Mouse (Mus musculus) lung, adult 2 months (tissue): Measurements from ENCODE around the gene Mb21d2. TPM values are rescaled to one million over a fixed set of nuclear protein-coding genes. Genes with fewer than 3 reads are reported as not detected.
A peak's percentile ranks its signal among the peaks of the same experiment; 100 is the strongest.

Experiments used
- DNase-seq: peaks from one replicate; pipeline ENCODE4 v3.0.0; 2022
- H3K4me1 ChIP-seq: fragments of 200-500 bp; 2 replicates; pipeline ENCODE4 v1.6.1; 2011; ENCODE audit warnings: low read length; ENCODE audit not compliant: control insufficient read depth, insufficient read depth
- H3K4me3 ChIP-seq: fragments of 200-500 bp; replicated peaks from 2 replicates; pipeline ENCODE3; 2011; ENCODE audit warnings: low read depth, mild to moderate bottlenecking, control low read depth, low read length; ENCODE audit errors: extremely low read depth
- CTCF ChIP-seq: fragments of 200-500 bp; IDR thresholded peaks from 2 replicates; pipeline ENCODE4 v1.5.1; 2011; ENCODE audit warnings: mild to moderate bottlenecking, low read length, control low read depth; ENCODE audit not compliant: insufficient read depth
- POLR2A ChIP-seq: fragments of 200-500 bp; IDR thresholded peaks from 2 replicates; pipeline ENCODE4 v1.6.1; 2011; ENCODE audit warnings: low read depth, mild to moderate bottlenecking, control low read depth, low read length, borderline replicate concordance; ENCODE audit errors: extremely low read depth
- WGBS: fragments of 180-500 bp; shearing (Covaris S2); methylation state at CpG from one replicate; pipeline ENCODE4 v1.1.7; 2018; 5-methylcytosine and 5-hydroxymethylcytosine counted together
- polyA plus RNA-seq: library from polyadenylated mRNA; depleted of rRNA; stranded (reverse); fragments of >200 nt; gene quantifications from 2 replicates; pipeline ENCODE4 v1.2.3, GENCODE M21; 2012; rRNA removed

Mb21d2 gene
- 8.3 and 8.8 TPM in 2 replicates for polyA plus RNA-seq

- under 1% methylated on average over 73 of the region's 73 CpGs for WGBS
- peaks cover 4% of the 10 kb centered on the region for H3K4me1 ChIP-seq
- DNase-seq, result peak; percentile 68
- TF ChIP-seq POLR2A (no peak), CTCF (no peak)
- peak within 1 kb of the TSS; percentile 89 for H3K4me3 ChIP-seq
Measured at GRCm38 (mm10) chr16:28928815-28929685, at the start of gene Mb21d2. Gene Mb21d2, minus strand, starts transcription at chr16:28929673.

- no peak for DNase-seq
- H3K4me1 ChIP-seq, result no peaks in the 10 kb centered on the region
Measured at GRCm38 (mm10) chr16:28966236-28966635, 36.8 kb upstream of the Mb21d2 start.

GRCm38 (mm10) chr16:28964048-28964447 is 34.6 kb upstream of the Mb21d2 start:
- H3K4me3 ChIP-seq, result no peak overlapping the region
- H3K4me1 ChIP-seq, result no peaks in the 10 kb centered on the region
- no peak for DNase-seq
- TF ChIP-seq POLR2A (no peak), CTCF (no peak)
- WGBS, result 30% methylated on average over 4 of the region's 4 CpGs

More at GRCm38 (mm10) chr16:28966236-28966635, 36.8 kb upstream of the Mb21d2 start:
- no peak for TF ChIP-seq POLR2A
- TF ChIP-seq CTCF, result no peak
- no peak overlapping the region for H3K4me3 ChIP-seq
- WGBS, result 62% methylated on average over 2 of the region's 2 CpGs

- no peak for TF ChIP-seq CTCF
- no peak for TF ChIP-seq POLR2A
- DNase-seq, result no peak
- no peak overlapping the region for H3K4me3 ChIP-seq
- H3K4me1 ChIP-seq, result no peaks in the 10 kb centered on the region
Measured at GRCm38 (mm10) chr16:28962987-28963386, 33.5 kb upstream of the Mb21d2 start.

GRCm38 (mm10) chr16:28949810-28950209 is 20.3 kb upstream of the Mb21d2 start:
- Histone ChIP-seq H3K4me1 (no peaks in the 10 kb centered on the region), H3K4me3 (no peak overlapping the region)
- whole genome bisulfite sequencing, result 66% methylated on average over 5 of the region's 5 CpGs
- TF ChIP-seq CTCF (no peak), POLR2A (no peak)
- no peak for DNase-seq

GRCm38 (mm10) chr16:28943254-28943653 is 13.8 kb upstream of the Mb21d2 start:
- TF ChIP-seq CTCF (no peak), POLR2A (no peak)
- no peak for DNase-seq
- Histone ChIP-seq H3K4me1 (no peaks in the 10 kb centered on the region), H3K4me3 (no peak overlapping the region)
- WGBS, result 66% methylated on average over 2 of the region's 2 CpGs

- Histone ChIP-seq H3K4me1 (no peaks in the 10 kb centered on the region), H3K4me3 (no peak overlapping the region)
- TF ChIP-seq CTCF (no peak), POLR2A (no peak)
- 71% methylated on average over 7 of the region's 7 CpGs for WGBS
- DNase-seq, result no peak
Measured at GRCm38 (mm10) chr16:28936181-28936792, 6.8 kb upstream of the Mb21d2 start.

- WGBS, result 85% methylated on average over 3 of the region's 3 CpGs
- Histone ChIP-seq H3K4me3 (no peak overlapping the region), H3K4me1 (no peaks in the 10 kb centered on the region)
- DNase-seq, result no peak
- TF ChIP-seq POLR2A (no peak), CTCF (no peak)
Measured at GRCm38 (mm10) chr16:28935701-28936100, 6.2 kb upstream of the Mb21d2 start.

- Histone ChIP-seq H3K4me1 (peaks cover 4% of the 10 kb centered on the region), H3K4me3 (no peak overlapping the region)
- no peak for TF ChIP-seq POLR2A
- no peak for TF ChIP-seq CTCF
- WGBS, result 76% methylated on average over 2 of the region's 2 CpGs
- DNase-seq, result no peak
Measured at GRCm38 (mm10) chr16:28931213-28931612, 1.7 kb upstream of the Mb21d2 start.
